Mouse (Mus musculus) adrenal gland, postnatal 36 days (tissue): ENCODE measurements around the gene Nedd9. TPM values are rescaled to one million over a fixed set of nuclear protein-coding genes. Genes with fewer than 3 reads are reported as not detected.
A peak's percentile ranks its signal among the peaks of the same experiment; 100 is the strongest.

Source experiments
- DNase-seq, 2 experiments: peaks; one replicate each; pipeline ENCODE4 v3.0.0; 2021; ENCODE audit warnings: mixed read lengths in 1 of 2
- total RNA-seq, 2 experiments: library from RNA; stranded (reverse); gene quantifications; 2 replicates each; pipeline ENCODE4 v1.2.3; 2021

Nedd9 gene
- total RNA-seq, 2 experiments from 2014 or later: 18.0 to 21.5 TPM

DNA sequence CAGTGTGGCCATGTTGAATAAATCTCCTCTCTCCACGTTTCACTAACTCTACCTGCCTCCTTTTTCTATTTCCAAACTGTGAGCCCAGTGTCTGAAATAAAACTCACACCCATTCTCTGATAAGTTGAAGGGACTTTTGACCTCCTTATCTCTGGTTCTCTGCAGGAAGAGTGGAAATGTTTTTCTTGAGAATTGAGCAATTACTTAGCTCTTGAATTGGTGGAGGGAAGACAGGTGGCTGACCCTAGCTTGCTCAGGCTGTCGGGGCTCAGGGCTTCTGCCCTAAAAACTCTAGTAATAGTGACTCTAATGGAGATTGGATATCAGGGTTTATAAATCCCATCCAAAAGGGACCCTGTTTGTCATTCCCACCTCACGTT, 143.3 kb downstream of the Nedd9 start:
- no peak for DNase-seq

DNA sequence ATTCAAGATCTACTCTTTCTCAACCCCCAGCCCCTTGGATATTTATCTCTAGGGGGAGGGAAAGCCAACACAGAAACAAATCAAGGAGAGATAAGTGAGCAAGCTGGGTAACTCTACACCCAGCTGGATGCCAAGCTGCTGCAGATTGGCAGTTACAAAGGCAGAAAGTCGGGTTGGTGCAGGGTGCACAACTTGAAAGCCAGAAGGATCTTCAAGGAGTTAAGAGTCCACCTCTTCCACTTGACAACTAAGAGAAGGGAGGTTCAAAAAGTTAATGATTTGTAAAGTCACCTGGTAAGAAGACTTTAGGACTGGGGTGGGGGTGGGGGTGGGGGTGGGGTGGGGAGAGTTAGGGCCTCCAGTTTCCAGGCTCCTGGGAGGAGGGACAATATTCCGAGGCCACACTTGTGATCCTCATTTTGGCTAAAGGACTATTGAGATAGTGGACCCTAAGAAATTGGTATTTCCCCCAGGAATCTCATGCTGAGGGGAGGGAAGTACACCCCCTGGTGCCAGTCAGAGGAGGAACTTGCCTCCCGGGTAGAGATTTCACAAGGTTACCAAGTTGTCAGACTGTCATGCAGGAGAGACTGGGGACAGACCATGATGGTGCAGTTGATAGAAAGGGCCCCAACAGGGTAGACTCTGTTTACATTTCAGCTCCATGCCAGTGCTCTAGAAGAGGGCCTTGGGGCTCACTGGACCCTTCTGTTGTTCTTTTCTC, 143.8 kb downstream of the Nedd9 start:
- no peak for DNase-seq

DNA sequence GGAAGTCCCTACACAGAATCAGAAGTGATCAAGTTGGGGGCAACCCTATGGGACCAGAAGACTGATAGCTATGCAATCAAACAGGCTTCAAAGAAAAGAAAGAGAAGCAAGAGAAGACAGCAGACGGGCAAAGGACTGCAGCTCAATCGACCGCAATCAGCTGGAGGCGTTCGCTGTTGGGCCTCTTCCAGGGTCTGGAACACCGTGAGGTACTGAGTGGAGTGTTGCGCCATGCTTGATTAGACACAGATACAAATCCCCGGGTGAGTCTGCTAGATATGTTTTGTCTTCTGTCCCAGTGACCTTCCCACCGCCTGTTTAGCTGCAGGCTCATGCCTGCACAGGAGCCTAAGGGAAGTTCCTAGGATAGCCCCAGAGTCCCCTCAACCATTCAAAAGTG, 145.7 kb downstream of the Nedd9 start:
- DNase-seq: peak in 1 of 2 experiments; percentile 53

DNA sequence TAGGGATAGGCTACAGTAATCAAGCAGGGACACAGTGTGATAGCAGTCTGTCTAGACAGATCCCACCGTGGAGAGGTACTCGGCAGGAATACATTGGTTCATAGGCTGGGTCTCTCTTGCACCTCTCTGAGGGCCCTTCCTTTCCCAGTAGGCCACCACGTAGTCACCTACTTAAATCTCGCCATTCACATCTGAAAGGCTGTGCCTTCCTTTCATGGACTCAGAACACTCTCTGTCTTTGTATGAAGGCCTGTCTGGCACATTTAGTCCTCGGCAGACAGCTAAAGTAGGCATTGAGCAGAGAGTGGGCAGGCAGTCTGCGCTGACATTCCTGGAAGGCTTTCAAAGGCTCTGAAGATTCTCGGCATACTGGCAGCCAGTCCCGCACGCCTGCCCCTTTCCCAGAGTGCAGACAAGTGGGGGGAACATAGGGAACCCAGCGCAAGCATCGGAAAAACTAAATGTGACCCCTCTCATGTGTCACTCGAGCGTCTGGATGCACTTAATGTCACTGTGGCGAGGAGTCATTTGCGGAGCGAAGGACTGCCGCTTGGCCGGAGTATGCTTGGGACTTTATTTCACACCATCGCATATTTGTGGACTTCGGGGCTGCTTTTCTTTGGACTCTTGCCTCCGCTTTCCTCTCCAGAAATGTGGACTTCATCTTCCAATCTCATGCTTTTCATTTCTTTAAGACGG, 147.4 kb downstream of the Nedd9 start:
- DNase-seq: peak in 1 of 2 experiments; percentile 55

DNA sequence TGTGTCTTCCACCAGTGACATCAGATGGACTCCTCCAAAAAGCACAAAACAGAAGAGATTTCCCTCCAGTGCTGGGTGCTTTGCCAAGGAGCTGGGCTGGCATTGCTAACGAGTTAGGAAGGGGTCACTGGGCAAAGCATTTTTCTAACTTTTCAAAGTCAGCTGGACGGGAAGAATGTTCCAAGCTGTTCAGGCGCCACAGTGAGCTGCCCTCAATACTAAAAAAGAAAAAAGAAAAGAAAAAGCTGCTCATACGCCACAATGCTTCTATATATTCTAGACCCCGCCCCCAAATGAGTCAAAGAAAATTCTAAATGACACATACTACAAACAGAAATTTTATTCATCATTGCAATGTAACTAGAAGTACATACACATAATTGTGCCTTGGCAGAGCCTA, 148.0 kb downstream of the Nedd9 start:
- DNase-seq: no peak

DNA sequence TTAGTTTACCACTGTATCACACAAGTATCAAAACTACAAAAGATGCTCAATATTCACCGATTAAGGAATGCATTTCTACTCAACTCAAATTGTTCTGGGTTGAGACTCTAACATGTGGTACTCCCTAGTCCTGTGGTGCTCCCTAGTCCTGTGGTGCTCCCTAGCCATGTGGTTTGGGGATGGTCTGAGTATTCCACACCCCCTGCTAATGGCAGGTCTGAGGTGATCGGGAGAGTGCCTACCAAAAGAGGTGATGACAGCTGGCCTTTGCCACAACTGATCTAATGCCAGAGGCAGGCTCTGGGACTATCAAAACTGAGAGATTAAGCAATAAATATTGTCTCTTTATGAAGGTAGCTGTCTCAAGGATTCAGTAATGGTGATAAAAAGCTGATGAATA, 149.8 kb downstream of the Nedd9 start:
- DNase-seq: no peak

DNA sequence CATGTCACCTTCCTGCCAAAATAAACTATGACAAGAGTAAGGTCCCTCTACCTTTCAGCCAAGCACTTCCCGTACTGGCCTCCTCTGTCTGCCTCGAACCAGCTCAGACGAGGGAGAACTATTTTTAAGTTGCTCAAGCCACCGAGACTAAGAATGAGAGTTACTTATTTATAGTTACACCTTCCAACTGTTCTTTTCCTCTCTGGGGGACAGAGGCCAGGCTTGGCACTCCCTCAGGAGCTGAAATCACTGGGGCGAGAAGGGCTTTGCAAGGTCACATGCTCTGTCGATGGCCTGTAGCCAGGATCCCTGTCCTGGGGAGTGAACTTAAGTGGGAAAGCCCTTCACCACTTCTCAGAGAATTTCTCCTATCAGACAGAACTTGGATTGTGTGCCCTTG, 150.9 kb downstream of the Nedd9 start:
- peak; percentile 91 to 92 for DNase-seq

DNA sequence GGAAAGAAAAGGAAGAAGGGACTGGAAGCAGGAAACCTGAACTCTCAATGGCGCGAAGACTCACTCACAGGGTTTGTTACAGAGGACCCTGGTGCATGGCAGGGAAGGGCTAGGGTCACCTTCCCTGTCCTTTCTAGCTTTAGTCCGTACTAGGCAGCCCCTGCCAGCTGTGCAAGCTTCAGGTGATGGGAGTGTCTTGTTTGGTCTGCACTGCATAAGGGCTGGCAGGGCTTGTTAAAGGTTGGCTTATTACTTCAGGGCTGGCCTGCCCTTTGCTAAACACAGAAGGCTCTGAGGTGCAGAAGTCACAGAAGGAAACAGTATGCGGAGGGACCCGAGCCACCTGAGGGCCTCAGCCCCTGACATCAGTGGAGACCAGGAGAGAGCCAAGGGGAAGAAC, 151.4 kb downstream of the Nedd9 start:
- no peak for DNase-seq

DNA sequence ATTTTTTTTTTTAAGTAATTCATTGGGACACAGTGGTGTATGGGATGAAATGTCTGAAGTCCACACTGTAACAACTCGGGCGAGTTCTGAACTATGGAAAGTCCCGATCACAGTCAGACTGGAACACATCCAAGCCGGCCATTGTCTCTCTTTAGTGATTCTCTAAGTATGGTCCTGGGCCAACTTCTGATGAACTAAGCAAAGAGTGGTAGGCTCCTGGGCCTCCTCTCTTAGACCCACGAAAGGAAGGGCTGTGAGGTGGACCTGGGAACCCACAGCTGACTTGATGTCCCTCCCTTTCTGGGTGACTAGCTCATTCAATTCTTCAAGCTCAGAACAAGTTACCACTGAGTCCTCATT, 152.5 kb downstream of the Nedd9 start:
- DNase-seq: peak in 1 of 2 experiments; percentile 40

DNA sequence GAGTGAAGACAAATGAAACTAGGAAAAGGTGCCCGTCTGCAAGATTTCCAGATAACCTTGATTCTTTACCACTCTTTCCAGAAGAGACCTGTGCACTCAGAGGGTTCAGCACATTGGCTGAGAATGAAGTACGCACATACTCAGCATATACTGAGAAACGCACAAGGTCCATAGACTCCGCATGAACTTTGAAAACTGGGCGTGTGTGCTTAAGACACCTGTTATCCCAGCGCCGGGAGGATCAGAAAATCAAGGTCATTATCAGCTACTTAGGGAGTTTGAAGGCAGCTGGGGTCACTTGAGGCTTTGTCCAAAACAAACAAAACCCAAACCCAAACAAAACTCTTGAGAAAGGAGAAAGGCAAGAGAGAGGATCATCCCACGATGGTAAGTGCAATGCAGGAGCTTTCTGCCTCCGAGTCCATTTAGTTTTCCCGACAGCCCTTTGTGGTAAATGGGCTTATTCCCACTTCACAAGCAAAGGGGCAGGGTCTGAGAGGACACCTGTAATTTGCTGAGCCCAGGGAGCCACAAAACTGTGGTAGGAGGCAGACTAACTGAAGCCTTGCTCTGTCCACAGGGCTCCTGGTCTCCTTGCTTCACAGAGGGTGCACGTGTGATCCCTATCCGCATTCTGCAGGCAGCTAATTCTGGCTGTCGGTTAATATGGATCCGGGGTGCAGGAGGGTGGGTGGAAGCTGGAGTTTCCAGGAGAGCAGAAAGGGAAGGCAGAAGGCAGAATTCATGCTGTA, 153.1 kb downstream of the Nedd9 start:
- no peak for DNase-seq

DNA sequence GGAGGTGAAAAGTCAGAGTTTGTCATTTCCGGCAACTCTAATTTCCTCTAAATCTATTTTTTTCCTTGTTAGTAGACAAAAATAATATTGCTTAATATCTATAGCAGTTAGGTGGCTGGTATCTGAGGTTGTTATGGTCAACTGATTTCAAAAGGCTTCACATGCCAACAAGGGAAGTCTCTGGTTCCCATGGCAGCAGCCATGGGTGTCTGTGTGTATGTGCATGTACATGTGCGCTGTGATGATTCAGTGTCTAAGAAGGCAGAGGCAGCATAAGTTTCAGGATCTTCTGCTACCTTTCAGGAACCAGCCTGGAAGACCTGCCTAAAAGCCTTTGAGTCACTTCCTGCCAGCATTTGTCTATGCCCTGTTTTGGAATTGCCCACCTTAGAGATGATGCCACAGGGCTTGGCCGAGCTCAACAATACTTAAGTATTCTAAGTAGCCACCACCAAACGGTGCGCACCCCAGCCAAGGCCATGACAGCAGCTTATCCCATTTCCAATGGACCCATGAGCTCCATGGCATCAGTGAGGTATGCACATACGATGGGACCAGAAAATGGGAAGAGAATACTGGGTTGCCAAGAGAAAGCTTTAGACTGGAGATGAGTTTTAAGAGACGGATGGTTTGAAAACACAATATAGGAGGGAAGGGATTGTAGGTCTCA, 155.4 kb downstream of the Nedd9 start:
- no peak for DNase-seq

DNA sequence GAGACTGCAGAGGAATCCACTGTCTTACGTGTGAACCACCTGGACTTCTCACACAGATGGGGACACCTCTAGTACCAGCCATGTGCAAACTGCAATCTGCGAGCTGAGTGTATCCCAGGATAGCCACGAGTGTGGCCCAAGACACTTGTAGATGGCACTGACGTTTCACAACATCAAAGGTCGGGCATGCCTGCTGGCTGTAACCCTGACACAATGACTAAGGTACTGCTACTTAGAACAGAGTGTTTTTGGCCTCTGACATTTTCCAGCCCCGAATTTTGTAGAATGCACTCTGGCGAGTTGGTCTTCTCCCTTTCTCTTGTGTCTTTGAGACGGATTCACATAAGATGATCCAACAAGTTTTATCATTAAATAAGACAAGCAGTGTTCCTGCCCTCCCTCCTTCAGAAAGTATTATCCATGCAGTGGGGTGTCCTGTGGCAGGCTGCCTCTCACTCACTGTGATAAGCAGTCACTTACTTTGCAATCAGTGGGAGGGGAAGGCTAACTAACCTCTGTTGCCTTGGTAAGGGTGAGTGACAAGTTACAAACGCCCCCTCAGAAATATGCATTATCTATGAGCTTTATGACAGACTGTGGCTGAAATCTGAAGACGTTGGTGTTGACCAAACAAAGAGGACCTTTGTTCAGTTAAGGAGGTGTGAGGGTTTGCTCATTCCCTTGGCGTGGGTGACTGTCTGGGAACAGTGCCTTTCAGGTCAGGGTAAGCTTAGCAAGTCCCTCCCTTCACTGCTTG, 156.4 kb downstream of the Nedd9 start:
- peak in 1 of 2 experiments; percentile 50 for DNase-seq

DNA sequence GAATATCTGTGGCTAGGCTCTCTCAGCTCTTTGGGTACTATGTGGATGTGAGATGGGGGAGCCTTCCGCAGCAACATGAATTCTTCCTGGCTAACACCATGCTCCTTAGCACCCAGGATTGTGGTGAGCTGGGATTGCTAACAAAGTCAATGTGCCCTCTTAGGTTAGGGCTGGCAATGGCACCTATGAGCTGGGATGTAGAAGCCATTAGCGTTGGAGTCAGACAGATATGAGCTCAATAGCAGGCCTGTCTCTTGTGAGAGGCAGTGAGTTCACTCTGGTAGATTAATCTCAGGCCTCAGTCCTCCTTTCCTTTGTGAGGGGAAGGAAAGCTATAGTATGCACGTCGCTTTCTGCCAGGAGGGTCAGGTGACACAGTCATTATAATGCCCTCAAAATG, 157.1 kb downstream of the Nedd9 start:
- DNase-seq: no peak

DNA sequence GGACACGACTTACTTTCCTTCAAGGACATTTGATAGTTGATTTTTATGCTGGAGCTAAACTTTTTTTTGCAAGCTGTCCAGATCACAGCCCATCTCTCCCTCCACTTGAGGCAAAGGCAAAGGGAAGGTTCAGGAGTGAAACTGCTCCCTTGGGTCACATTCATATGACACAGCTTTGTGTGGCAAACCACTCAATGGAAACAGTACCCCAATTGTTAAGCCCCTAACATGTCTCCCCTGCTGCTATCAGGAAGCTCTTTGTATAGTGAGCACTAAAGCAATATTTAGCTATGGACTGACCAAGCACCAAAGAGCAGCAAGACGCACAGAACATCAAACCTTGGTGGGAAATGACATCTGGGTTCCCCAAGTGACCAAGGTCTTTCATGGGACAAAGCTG, 158.7 kb downstream of the Nedd9 start:
- no peak for DNase-seq

DNA sequence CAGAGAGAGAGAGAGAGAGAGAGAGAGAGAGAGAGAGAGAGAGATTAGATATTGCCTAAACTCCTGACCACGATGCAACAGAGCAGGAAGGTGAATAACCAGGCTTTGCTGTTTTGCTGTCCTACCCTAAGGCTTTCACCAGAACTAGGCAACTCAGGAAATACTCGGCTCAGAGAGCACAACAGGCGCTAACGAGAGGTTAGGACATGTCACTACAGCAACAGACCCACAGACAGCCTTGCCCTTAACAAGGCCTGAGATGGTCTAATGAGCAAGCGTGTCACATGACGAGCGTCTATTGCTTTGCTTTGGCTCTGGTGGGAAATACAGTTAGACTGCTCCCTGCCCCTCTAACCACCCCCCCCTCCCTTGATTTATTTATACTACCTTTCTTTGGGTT, 159.6 kb downstream of the Nedd9 start:
- DNase-seq: no peak

DNA sequence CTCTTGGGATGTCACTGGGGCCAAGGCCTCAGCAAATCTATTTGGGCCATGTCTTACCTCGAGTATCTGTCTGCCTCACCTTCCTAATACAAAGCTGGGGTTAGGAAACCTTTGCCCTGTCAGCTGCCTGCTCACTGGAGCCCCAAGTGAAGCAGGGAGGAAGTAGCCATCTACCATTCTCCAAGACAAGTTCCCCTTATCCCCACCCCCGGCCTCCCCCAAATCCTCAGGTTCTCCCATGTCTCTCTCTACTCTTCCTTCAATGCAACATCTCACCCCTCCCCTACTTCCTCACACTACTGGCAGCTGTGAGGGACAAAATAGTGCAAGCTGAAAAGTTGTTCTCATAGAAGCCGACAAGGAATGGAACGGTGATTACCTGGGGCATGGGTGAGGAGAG, 161.0 kb downstream of the Nedd9 start:
- DNase-seq: no peak

DNA sequence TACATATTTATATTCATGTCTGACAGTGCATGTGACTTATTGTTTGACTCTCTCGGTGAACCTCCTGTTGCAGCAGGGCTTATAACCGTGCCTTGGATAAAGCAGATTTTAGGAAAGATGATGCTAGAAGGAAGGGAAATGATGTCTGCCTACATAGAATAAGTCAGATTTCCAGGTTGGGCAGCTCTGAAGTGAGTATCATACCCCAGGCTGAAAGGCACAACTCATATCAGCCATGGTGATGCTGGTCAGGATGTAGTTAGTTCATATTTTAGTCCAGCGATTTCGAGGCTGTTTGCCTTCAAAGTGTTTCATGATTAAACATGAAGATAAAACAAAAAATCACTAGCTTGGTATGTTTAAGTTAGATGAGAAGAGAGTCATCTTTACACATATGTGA, 161.8 kb downstream of the Nedd9 start:
- DNase-seq: no peak

DNA sequence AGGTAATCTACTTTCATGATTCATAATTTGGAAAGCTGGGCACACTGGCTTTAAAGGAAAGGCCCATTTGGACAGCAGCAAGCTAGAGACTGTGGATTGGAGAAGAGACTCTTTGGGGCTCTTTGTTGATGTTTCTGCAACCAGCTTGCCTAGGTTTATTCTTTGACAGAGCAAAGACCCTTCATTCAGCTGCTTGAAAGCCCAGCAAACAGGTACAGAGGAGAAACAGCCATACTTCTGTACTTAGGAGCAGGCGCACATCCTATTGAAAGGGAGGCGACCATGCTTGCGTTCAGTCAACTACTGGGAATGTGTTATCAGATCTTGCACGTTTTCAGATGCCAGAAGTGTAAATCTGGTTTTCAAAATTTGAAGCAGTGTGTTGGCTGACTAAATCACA, 162.5 kb downstream of the Nedd9 start:
- DNase-seq: no peak

DNA sequence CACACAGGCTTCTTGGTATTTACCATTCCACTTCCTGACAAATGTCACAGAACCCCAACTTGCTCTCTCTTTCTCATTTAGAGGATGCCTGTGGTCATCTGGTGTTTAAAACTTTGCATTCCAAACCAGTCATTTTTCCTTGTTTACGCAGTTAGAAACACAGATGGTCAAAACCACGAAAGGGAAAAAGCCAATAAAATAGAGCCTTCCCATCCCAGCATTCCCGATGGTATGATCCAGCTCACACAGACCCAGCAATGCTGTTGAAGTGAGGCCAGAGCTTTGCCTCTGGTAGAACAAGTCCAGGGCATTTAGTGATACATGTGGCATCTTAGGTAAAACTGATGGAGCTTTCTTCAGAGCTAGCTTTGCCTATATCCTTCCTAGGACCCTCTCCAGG, 165.7 kb downstream of the Nedd9 start:
- DNase-seq: no peak

DNA sequence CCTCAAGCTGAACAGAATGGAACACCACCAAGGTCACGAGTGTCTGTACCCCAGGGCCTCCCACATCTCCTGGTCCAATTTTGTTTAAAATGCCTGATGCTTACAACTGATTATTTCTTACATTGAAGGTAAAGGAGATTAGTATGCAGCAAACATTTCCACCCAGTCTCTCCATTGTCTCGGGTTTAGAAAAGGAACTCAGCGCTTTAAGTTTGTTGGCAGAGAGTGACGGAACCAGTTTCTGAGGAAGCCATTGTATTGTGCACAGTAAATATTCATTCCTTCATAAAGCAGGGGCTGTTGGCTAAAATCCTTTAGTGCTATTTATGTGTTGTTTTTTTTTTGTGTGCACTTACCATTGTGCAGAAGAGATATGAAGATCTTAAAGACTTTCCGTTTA, 166.4 kb downstream of the Nedd9 start:
- DNase-seq: no peak

DNA sequence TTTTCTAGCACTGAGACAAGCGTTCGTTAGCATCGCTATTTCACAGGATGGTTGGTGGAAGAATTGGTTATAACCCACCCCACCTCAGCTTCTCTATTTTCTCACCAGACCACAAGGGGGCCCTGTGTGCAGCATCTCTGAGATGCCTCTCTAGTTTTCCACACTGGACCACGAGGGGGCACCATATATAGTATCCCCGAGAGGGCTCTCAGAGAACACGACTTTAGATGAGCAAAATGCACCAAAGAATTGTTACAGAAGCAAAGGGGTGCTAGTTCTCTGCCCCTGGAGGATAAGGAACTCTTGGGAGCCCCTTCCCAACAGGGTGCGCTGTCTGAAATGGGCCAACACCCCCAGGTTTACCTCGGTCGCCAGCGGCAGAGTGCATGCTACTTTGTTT, 184.4 kb downstream of the Nedd9 start:
- peak; percentile 85 to 91 for DNase-seq

DNA sequence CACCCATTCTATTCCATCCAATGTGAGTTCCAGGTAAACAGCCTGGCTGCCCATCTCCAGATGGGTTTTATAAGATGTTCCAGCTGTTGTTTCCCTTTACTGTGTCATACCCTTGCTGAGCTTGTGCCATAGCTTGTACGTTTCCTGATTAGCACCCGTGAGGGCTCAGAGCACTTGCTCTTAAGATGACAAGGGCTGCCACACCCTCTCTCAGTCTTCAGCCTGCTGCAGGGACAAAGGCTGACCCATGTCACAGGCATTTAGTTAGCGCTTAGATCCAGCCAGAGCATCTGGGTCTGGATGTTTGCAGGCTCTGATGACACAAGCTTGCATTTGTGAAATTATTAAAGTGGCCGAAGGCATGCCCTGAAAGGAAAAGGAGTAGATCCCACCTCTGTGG, 187.1 kb downstream of the Nedd9 start:
- no peak for DNase-seq
